ENCODE assay signal across 10 mouse cellular contexts in genomic region chr6:128065982-128066381, GRCm38 (mm10).
A peak's percentile ranks its signal among the peaks of the same experiment; 100 is the strongest.
DNase-seq lines count a peak whose midpoint lies in the region; ATAC-seq and TF ChIP-seq lines count a peak whose summit lies in the region.
"Had no signal": no experiment of that assay in that cellular context is flagged by ENCODE, and none has a peak within 500 bp of the region (broad histone marks: within the 10 kb centered on the region; RNA-seq: fewer than 3 reads in every experiment).

No protein-coding gene starts in this region.

- peaks cover 32% of the 10 kb centered on the region for H3K36me3 ChIP-seq in heart, embryonic 10.5 days
- peaks cover 5% of the 10 kb centered on the region; the same call in 1 of the 2 replicates for H3K36me3 ChIP-seq in heart, postnatal 0 days (replicated peaks; ENCODE audit: control insufficient read depth, insufficient read depth, low read length)
- H3K36me3 ChIP-seq: G1E had no signal

- DNase-seq in heart, embryonic 10.5 days (ENCODE audit: low spot score) = peak; percentile 85
- no peak for DNase-seq in heart, adult 8-10 months (ENCODE audit: low spot score)
- DNase-seq in cerebellum, adult 18-20 months = peak; percentile 74 to 82
- DNase-seq in heart, postnatal 0 days (ENCODE audit: low spot score) = peak; percentile 28
- peak; percentile 61 for DNase-seq in mesoderm, embryonic 11.5 days (ENCODE audit: low read depth, low spot score)
- no peak for DNase-seq in urinary bladder, postnatal 14 days (ENCODE audit: low spot score)
- DNase-seq in left cerebral cortex, postnatal 4 days = no peak

- TF ChIP-seq CTCF in heart, postnatal 0 days (IDR thresholded peaks at IDR 0.05; ENCODE audit: low read depth) = no peak

- H3K9ac ChIP-seq in heart, postnatal 0 days (replicated peaks; ENCODE audit: low read depth, low read length) = no peak overlapping the region; the same call in 1 of the 2 replicates

- H3K9me3 ChIP-seq in heart, embryonic 10.5 days = no peaks in the 10 kb centered on the region
- H3K9me3 ChIP-seq in heart, postnatal 0 days (replicated peaks; ENCODE audit: control insufficient read depth, low read length) = no peaks in the 10 kb centered on the region

- H3K4me3 ChIP-seq in heart, embryonic 10.5 days = no peak overlapping the region
- H3K4me3 ChIP-seq in heart, postnatal 0 days (ENCODE audit: low read depth, low read length) = no peak overlapping the region
- H3K4me3 ChIP-seq: erythroblast, embryonic 14.5 days had no signal

- intact Hi-C loops in left cerebral cortex, postnatal 4 days (cut with DNase I) = no loop called here

- peak; percentile 57 for ATAC-seq in heart, postnatal 0 days (ENCODE audit: insufficient read depth, low read depth)
- ATAC-seq in frontal cortex, adult (ENCODE audit: low TSS enrichment) = no peak; the same call in 1 of the 2 replicates

- TF ChIP-seq EP300 in heart, postnatal 0 days (IDR thresholded peaks at IDR 0.05; ENCODE audit: low read depth) = no peak

- WGBS in heart, embryonic 10.5 days = 8% methylated on average over 7 of the region's 7 CpGs
- 12% methylated on average over 7 of the region's 7 CpGs for WGBS in heart, postnatal 0 days

- H3K4me1 ChIP-seq in heart, embryonic 10.5 days = peaks cover 74% of the 10 kb centered on the region
- H3K4me1 ChIP-seq in heart, postnatal 0 days (ENCODE audit: control insufficient read depth, insufficient read depth) = peaks cover 40% of the 10 kb centered on the region

- H3K27ac ChIP-seq in heart, embryonic 10.5 days = peak overlapping the region; percentile 91
- H3K27ac ChIP-seq in heart, postnatal 0 days (ENCODE audit: low read depth) = peak overlapping the region; percentile 68

- H3K27me3 ChIP-seq in heart, embryonic 10.5 days (ENCODE audit: insufficient read depth, poor library complexity, severe bottlenecking) = no peaks in the 10 kb centered on the region
- H3K27me3 ChIP-seq in heart, postnatal 0 days (ENCODE audit: control insufficient read depth, insufficient read depth, low read length) = no peaks in the 10 kb centered on the region

- H3K4me2 ChIP-seq in heart, postnatal 0 days (ENCODE audit: low read depth, low read length) = 0 out of 2 replicates have a peak overlapping the region, but pooled peaks have one; percentile 4

Comparison
In these comparisons a context has a peak if more than half of its experiments do, and no peak if none do; other contexts are left out.
1. DNase-seq: peak in heart, embryonic 10.5 days (single experiment), cerebellum, adult 18-20 months (2 of 2), heart, postnatal 0 days (single experiment) and mesoderm, embryonic 11.5 days (single experiment); none in heart, adult 8-10 months (single experiment), urinary bladder, postnatal 14 days (single experiment) and left cerebral cortex, postnatal 4 days (single experiment).